Mouse (Mus musculus): ENCODE results near the gene Chchd10.
A peak's percentile ranks its signal among the peaks of the same experiment; 100 is the strongest.
"Not testable (repeated sequence)": the region's sequence is repeated elsewhere in the genome, so short reads cannot be mapped to it uniquely, and the experiment has no call there.

Chchd10 gene

GRCm38 (mm10) chr10:75932891-75933290 is at the start of gene Chchd10:
Gene Chchd10, plus strand, starts transcription at chr10:75933130.
- DNase-seq (ENCODE audit: low spot score): no peak

- peak; percentile 79 for DNase-seq (ENCODE audit: low spot score)
These were observed 49.7 kb upstream of the Chchd10 start for GRCm38 (mm10) chr10:75883232-75883552.

GRCm38 (mm10) chr10:75884742-75885141 is 48.2 kb upstream of the Chchd10 start:
- DNase-seq (ENCODE audit: low spot score): no peak

- not testable (repeated sequence) for DNase-seq (ENCODE audit: low spot score)
These were observed 45.4 kb upstream of the Chchd10 start for GRCm38 (mm10) chr10:75887504-75887903.

GRCm38 (mm10) chr10:75889406-75890153 is 43.4 kb upstream of the Chchd10 start:
- no peak for DNase-seq (ENCODE audit: low spot score)

- DNase-seq (ENCODE audit: low spot score): peak; percentile 94
These were observed 39.7 kb upstream of the Chchd10 start, which contains the start of gene Derl3 for GRCm38 (mm10) chr10:75893089-75893750. Gene Derl3, plus strand, starts transcription at chr10:75893413.

GRCm38 (mm10) chr10:75894601-75895000 is 38.3 kb upstream of the Chchd10 start:
- no peak for DNase-seq (ENCODE audit: low spot score)

- no peak for DNase-seq (ENCODE audit: low spot score)
These were observed 37.2 kb upstream of the Chchd10 start for GRCm38 (mm10) chr10:75895730-75896129.

- DNase-seq (ENCODE audit: low spot score): no peak
These were observed 36.7 kb upstream of the Chchd10 start for GRCm38 (mm10) chr10:75896208-75896607.

- DNase-seq (ENCODE audit: low spot score): no peak
These were observed 35.6 kb upstream of the Chchd10 start for GRCm38 (mm10) chr10:75897373-75897772.

GRCm38 (mm10) chr10:75898039-75898564 is 34.8 kb upstream of the Chchd10 start:
- no peak for DNase-seq (ENCODE audit: low spot score)

GRCm38 (mm10) chr10:75898846-75899245 is 34.1 kb upstream of the Chchd10 start:
- DNase-seq (ENCODE audit: low spot score): peak; percentile 84

GRCm38 (mm10) chr10:75904391-75904790 is 28.5 kb upstream of the Chchd10 start:
- DNase-seq (ENCODE audit: low spot score): no peak

- no peak for DNase-seq (ENCODE audit: low spot score)
These were observed 26.0 kb upstream of the Chchd10 start for GRCm38 (mm10) chr10:75906882-75907281.

- DNase-seq (ENCODE audit: low spot score): no peak
These were observed 22.2 kb upstream of the Chchd10 start for GRCm38 (mm10) chr10:75910698-75911097.

GRCm38 (mm10) chr10:75913013-75913589 is 19.8 kb upstream of the Chchd10 start:
- DNase-seq (ENCODE audit: low spot score): no peak

- DNase-seq (ENCODE audit: low spot score): no peak
These were observed 17.4 kb upstream of the Chchd10 start for GRCm38 (mm10) chr10:75915557-75915956.

GRCm38 (mm10) chr10:75916840-75917239 is 16.1 kb upstream of the Chchd10 start:
- no peak for DNase-seq (ENCODE audit: low spot score)

GRCm38 (mm10) chr10:75919026-75919425 is 13.9 kb upstream of the Chchd10 start:
- no peak for DNase-seq (ENCODE audit: low spot score)

GRCm38 (mm10) chr10:75921026-75921725 is 11.8 kb upstream of the Chchd10 start, which contains the start of gene Smarcb1:
Gene Smarcb1, minus strand, starts transcription at chr10:75921617.
- peak; percentile 90 for DNase-seq (ENCODE audit: low spot score)

- no peak for DNase-seq (ENCODE audit: low spot score)
These were observed 11.0 kb upstream of the Chchd10 start for GRCm38 (mm10) chr10:75921726-75922560.
